Mouse (Mus musculus) thymus, postnatal 14 days (tissue): Measurements from ENCODE around the gene Slc27a2.
"Not testable (repeated sequence)": the region's sequence is repeated elsewhere in the genome, so short reads cannot be mapped to it uniquely, and the experiment has no call there.

Source experiments
- DNase-seq: peaks from one replicate; pipeline ENCODE4 v3.0.0; 2021

The Slc27a2 gene

GRCm38 (mm10) chr2:126606688-126607062 is 54.5 kb downstream of the Slc27a2 start:
- no peak for DNase-seq

GRCm38 (mm10) chr2:126607553-126608203 is 55.5 kb downstream of the Slc27a2 start:
- DNase-seq, result no peak

GRCm38 (mm10) chr2:126609600-126609999 is 57.4 kb downstream of the Slc27a2 start:
- not testable (repeated sequence) for DNase-seq

- DNase-seq, result no peak
Observed at GRCm38 (mm10) chr2:126615355-126615754, 63.1 kb downstream of the Slc27a2 start.

- no peak for DNase-seq
Observed at GRCm38 (mm10) chr2:126618470-126619179, 66.4 kb downstream of the Slc27a2 start.

- no peak for DNase-seq
Observed at GRCm38 (mm10) chr2:126619249-126619704, 67.1 kb downstream of the Slc27a2 start, which contains the start of gene Hdc. Hdc (minus strand) TSS chr2:126619299.

GRCm38 (mm10) chr2:126622455-126622854 is 70.2 kb downstream of the Slc27a2 start:
- no peak for DNase-seq

- DNase-seq, result no peak
Observed at GRCm38 (mm10) chr2:126623138-126623537, 70.9 kb downstream of the Slc27a2 start.

GRCm38 (mm10) chr2:126628455-126628995 is 76.3 kb downstream of the Slc27a2 start:
- DNase-seq, result no peak

GRCm38 (mm10) chr2:126633165-126633564 is 81.0 kb downstream of the Slc27a2 start:
- DNase-seq, result no peak

- DNase-seq, result no peak
Observed at GRCm38 (mm10) chr2:126635939-126636823, 84.0 kb downstream of the Slc27a2 start.
